Mouse (Mus musculus): ENCODE data around the gene Ush1g. TPM values are rescaled to one million over a fixed set of nuclear protein-coding genes. Genes with fewer than 3 reads are reported as not detected.

Ush1g gene
- polyA plus RNA-seq, 1 experiment = 2.0 TPM

DNA sequence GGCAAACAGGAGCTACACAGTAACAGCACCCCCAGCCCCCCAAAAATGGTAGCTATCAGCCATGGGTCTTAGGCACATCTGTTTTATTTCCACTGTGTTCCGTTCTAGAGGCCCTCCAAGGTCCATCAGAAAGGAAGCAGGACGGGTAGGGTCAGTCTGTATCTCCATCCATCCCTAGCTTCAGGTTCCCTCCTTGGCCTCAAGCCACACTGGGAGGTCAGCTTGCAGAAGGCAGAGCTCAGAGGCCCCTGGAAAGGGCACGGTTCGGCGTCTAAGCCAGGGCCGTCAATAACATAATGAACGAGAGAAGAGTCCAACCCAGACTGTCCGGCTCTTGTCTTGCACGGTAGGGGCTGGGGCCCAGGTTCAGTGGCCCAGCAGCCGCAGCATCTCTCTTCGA, 53.9 kb downstream of the Ush1g start:
- DNase-seq (ENCODE audit: low read depth in 1 of 2, low spot score in 2 of 2) = no peak
- TF ChIP-seq CTCF (IDR thresholded peaks at IDR 0.05; ENCODE audit: extremely low read depth, insufficient read depth, insufficient read length, insufficient replicate concordance) (no peak), POLR2A (IDR thresholded peaks at IDR 0.05; ENCODE audit: low read depth, low read length) (no peak)
- no peak overlapping the region for H3K27ac ChIP-seq (ENCODE audit: insufficient read depth, low read length)
- 97% methylated on average over 11 of the region's 11 CpGs for WGBS
- H3K4me3 ChIP-seq (ENCODE audit: extremely low read depth, insufficient read depth, insufficient read length) = no peak overlapping the region
- peaks cover 15% of the 10 kb centered on the region for H3K36me3 ChIP-seq (ENCODE audit: control insufficient read depth, insufficient read depth, low read length)
- H3K27me3 ChIP-seq (ENCODE audit: control insufficient read depth, insufficient read depth, low read length) = peaks cover 22% of the 10 kb centered on the region
- peaks cover 3% of the 10 kb centered on the region; the same call in 1 of the 2 replicates for H3K4me1 ChIP-seq (ENCODE audit: control insufficient read depth, insufficient read depth, insufficient read length)

DNA sequence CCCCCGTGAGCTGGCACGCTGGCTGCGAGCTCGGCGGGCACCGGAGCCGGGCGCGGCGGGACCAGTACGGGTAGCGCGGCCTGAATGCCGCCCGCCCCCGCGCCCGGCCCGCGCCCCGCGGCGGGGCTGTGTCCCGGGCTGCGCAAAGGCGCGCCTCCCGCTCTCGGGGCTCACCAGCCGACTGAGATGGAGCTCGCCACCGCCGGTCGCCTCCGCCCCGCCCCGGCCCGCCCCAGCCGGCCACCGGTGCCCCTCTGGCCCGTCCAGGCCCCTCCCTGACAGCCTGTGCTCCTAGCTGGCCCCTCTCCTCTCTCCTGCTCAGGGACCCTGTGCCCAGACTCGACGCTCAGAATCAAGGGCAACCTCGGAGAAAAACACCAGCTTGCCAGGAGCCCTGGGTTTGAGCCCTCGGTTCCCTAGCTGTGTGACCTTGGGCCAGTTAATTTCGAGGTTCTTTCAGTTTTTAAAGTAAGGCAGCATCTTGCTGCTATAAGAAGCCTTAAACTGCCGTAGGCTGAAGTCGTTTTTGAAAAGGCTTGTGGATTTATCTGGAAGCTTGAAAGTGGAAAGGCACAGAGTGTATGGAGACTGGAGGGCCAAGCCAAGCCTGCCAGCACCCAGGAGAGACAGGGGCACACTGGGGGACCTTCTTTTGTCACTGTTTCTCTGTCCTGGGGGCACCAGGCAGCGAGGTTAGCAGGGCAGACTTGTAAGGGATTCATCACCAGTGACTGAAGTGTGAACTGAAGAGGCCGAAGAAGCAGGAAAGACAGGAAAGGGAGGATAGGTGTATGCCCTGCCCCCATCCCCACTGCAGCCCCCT, 54.6 kb downstream of the Ush1g start, which contains the start of gene Grin2c:
Gene Grin2c (minus strand): TSS at position 183 of the 823 bp plus-strand sequence.
- Histone ChIP-seq H3K27ac (ENCODE audit: insufficient read depth, low read length) (0 out of 2 replicates have a peak within 1 kb of the TSS, but pooled peaks have one; percentile 16), H3K27me3 (ENCODE audit: control insufficient read depth, insufficient read depth, low read length) (peaks cover 22% of the 10 kb centered on the region), H3K36me3 (ENCODE audit: control insufficient read depth, insufficient read depth, low read length) (peaks cover 15% of the 10 kb centered on the region), H3K4me3 (ENCODE audit: extremely low read depth, insufficient read depth, insufficient read length) (peak within 1 kb of the TSS; percentile 11; the same call in 1 of the 2 replicates), H3K4me1 (ENCODE audit: control insufficient read depth, insufficient read depth, insufficient read length) (peaks cover 3% of the 10 kb centered on the region; the same call in 1 of the 2 replicates)
- 15% methylated on average over 50 of the region's 50 CpGs for WGBS
- no peak for TF ChIP-seq POLR2A (IDR thresholded peaks at IDR 0.05; ENCODE audit: low read depth, low read length)
- no peak for TF ChIP-seq CTCF (IDR thresholded peaks at IDR 0.05; ENCODE audit: extremely low read depth, insufficient read depth, insufficient read length, insufficient replicate concordance)
- no peak for DNase-seq (ENCODE audit: low read depth in 1 of 2, low spot score in 2 of 2)

DNA sequence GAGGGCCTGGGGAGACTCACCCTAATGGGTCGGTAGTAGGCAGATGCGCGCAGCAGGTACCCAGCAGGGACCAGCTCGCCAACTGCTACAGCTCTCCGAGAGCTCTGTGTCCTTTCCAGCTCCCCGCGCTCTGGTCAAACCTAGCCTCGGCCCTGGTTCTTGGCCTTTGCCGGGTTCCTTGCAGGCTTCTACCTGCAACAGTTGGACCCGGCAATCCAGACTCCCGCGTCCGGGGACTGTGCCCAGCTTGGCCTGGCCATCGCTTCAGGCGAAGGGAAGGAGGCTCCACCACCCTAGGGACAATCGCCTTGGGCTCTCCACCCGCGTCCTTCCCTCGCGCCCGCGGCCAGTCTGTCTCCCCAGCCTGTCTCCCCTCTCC, 55.5 kb downstream of the Ush1g start:
- Histone ChIP-seq H3K27ac (ENCODE audit: insufficient read depth, low read length) (no peak overlapping the region), H3K4me1 (ENCODE audit: control insufficient read depth, insufficient read depth, insufficient read length) (peaks cover 3% of the 10 kb centered on the region; the same call in 1 of the 2 replicates), H3K36me3 (ENCODE audit: control insufficient read depth, insufficient read depth, low read length) (peaks cover 13% of the 10 kb centered on the region), H3K4me3 (ENCODE audit: extremely low read depth, insufficient read depth, insufficient read length) (0 out of 2 replicates have a peak overlapping the region, but pooled peaks have one; percentile 11), H3K27me3 (ENCODE audit: control insufficient read depth, insufficient read depth, low read length) (peaks cover 22% of the 10 kb centered on the region)
- WGBS = 7% methylated on average over 22 of the region's 22 CpGs
- TF ChIP-seq POLR2A (IDR thresholded peaks at IDR 0.05; ENCODE audit: low read depth, low read length) (no peak), CTCF (IDR thresholded peaks at IDR 0.05; ENCODE audit: extremely low read depth, insufficient read depth, insufficient read length, insufficient replicate concordance) (no peak)
- no peak for DNase-seq (ENCODE audit: low read depth in 1 of 2, low spot score in 2 of 2)

DNA sequence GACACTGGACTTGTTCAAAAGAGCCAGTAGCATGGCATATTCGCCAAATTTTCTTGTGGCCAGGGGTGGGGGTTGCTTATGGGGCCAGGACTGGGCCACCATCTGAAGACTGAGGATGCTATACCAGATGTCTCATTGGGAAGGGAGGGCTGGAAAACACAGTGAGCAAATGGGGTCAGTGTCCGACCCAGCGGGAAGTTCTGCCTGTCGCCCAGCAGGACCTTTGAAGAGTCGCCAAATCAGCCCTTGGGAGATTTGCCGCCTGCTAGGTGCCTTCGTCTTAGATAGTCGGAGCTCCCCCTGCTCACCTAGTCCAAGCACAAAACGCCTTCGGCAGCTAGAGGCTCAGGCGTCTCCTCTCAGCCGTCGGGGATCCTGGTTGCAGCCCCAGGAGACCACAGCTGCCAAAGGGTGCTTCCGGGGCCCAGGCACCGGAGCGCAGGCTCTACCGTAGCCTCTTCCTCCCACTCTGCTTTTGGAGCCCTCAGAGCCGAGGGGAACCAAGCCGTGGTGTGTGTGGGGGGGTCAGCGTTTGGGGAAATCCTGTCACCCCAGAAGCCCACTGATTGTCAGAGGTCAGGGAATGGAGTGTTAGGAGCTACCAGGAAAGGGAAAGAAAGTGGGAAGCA, 56.0 kb downstream of the Ush1g start:
- H3K36me3 ChIP-seq (ENCODE audit: control insufficient read depth, insufficient read depth, low read length) = peaks cover 10% of the 10 kb centered on the region
- peak overlapping the region; percentile 11; the same call in 1 of the 2 replicates for H3K4me3 ChIP-seq (ENCODE audit: extremely low read depth, insufficient read depth, insufficient read length)
- no peak for TF ChIP-seq CTCF (IDR thresholded peaks at IDR 0.05; ENCODE audit: extremely low read depth, insufficient read depth, insufficient read length, insufficient replicate concordance)
- no peak for TF ChIP-seq POLR2A (IDR thresholded peaks at IDR 0.05; ENCODE audit: low read depth, low read length)
- no peak for DNase-seq (ENCODE audit: low read depth in 1 of 2, low spot score in 2 of 2)
- 6% methylated on average over 20 of the region's 20 CpGs for WGBS
- H3K27ac ChIP-seq (ENCODE audit: insufficient read depth, low read length) = no peak overlapping the region
- H3K4me1 ChIP-seq (ENCODE audit: control insufficient read depth, insufficient read depth, insufficient read length) = peaks cover 3% of the 10 kb centered on the region; the same call in 1 of the 2 replicates
- peaks cover 22% of the 10 kb centered on the region for H3K27me3 ChIP-seq (ENCODE audit: control insufficient read depth, insufficient read depth, low read length)

Other genes starting within 250 kb of the Ush1g start
- gene Rab37, start 230.6 kb downstream of the Ush1g start, polyA plus RNA-seq (2012; rRNA removed) = 7.8 and 7.9 TPM in 2 replicates
- 24.7 and 31.4 TPM in 2 replicates for gene Cd300lf, start 188.0 kb downstream of the Ush1g start, polyA plus RNA-seq (2012; rRNA removed)
- gene Slc9a3r1, start 158.7 kb downstream of the Ush1g start, polyA plus RNA-seq (2012; rRNA removed) = 51.5 and 63.7 TPM in 2 replicates
- 16.3 and 16.5 TPM in 2 replicates for gene Tmem104, start 134.6 kb downstream of the Ush1g start, polyA plus RNA-seq (2012; rRNA removed)
- 12.3 and 12.5 TPM in 2 replicates for gene Nat9, start 134.2 kb downstream of the Ush1g start, polyA plus RNA-seq (2012; rRNA removed)
- 9.5 and 13.7 TPM in 2 replicates for gene Grin2c, start 54.8 kb downstream of the Ush1g start, polyA plus RNA-seq (2012; rRNA removed)
- 18.7 and 24.6 TPM in 2 replicates for gene Fdxr, start 45.0 kb downstream of the Ush1g start, polyA plus RNA-seq (2012; rRNA removed)
- 1.1 TPM in 2 replicates for gene Fads6, start 24.4 kb downstream of the Ush1g start, polyA plus RNA-seq (2012; rRNA removed)
- gene Otop2, start 14.9 kb downstream of the Ush1g start, polyA plus RNA-seq (2012; rRNA removed) = not detected in 2 replicates
- gene Otop3, start 12.7 kb upstream of the Ush1g start, polyA plus RNA-seq (2012; rRNA removed) = not detected in 2 replicates
- gene Hid1, start 45.7 kb upstream of the Ush1g start, polyA plus RNA-seq (2012; rRNA removed) = 17.9 and 18.3 TPM in 2 replicates
- 7.0 and 8.4 TPM in 2 replicates for gene Cdr2l, start 59.9 kb upstream of the Ush1g start, polyA plus RNA-seq (2012; rRNA removed)
- gene Mrpl58, start 81.7 kb upstream of the Ush1g start, polyA plus RNA-seq (2012; rRNA removed) = 42.8 and 48.3 TPM in 2 replicates
- gene Atp5h, start 97.9 kb upstream of the Ush1g start, polyA plus RNA-seq (2012; rRNA removed) = 34.5 and 40.4 TPM in 2 replicates
- gene Kctd2, start 98.1 kb upstream of the Ush1g start, polyA plus RNA-seq (2012; rRNA removed) = 21.8 and 24.5 TPM in 2 replicates
- gene Trim80, start 118.5 kb upstream of the Ush1g start, polyA plus RNA-seq (2012; rRNA removed) = not detected in 2 replicates
- 8.0 and 8.8 TPM in 2 replicates for gene Slc16a5, start 140.4 kb upstream of the Ush1g start, polyA plus RNA-seq (2012; rRNA removed)
- gene Armc7, start 153.6 kb upstream of the Ush1g start, polyA plus RNA-seq (2012; rRNA removed) = 31.0 and 40.3 TPM in 2 replicates
- 59.1 and 73.6 TPM in 2 replicates for gene Nt5c, start 169.8 kb upstream of the Ush1g start, polyA plus RNA-seq (2012; rRNA removed)
- gene Jpt1, start 192.3 kb upstream of the Ush1g start, polyA plus RNA-seq (2012; rRNA removed) = 178 and 269 TPM in 2 replicates
- gene Sumo2, start 214.2 kb upstream of the Ush1g start, polyA plus RNA-seq (2012; rRNA removed) = 25.8 and 28.3 TPM in 2 replicates
- 41.4 and 42.4 TPM in 2 replicates for gene Nup85, start 242.4 kb upstream of the Ush1g start, polyA plus RNA-seq (2012; rRNA removed)